Mouse (Mus musculus): ENCODE results near the gene Eps8l3.
"Not testable (repeated sequence)": the region's sequence is repeated elsewhere in the genome, so short reads cannot be mapped to it uniquely, and the experiment has no call there.

The Eps8l3 gene

DNA sequence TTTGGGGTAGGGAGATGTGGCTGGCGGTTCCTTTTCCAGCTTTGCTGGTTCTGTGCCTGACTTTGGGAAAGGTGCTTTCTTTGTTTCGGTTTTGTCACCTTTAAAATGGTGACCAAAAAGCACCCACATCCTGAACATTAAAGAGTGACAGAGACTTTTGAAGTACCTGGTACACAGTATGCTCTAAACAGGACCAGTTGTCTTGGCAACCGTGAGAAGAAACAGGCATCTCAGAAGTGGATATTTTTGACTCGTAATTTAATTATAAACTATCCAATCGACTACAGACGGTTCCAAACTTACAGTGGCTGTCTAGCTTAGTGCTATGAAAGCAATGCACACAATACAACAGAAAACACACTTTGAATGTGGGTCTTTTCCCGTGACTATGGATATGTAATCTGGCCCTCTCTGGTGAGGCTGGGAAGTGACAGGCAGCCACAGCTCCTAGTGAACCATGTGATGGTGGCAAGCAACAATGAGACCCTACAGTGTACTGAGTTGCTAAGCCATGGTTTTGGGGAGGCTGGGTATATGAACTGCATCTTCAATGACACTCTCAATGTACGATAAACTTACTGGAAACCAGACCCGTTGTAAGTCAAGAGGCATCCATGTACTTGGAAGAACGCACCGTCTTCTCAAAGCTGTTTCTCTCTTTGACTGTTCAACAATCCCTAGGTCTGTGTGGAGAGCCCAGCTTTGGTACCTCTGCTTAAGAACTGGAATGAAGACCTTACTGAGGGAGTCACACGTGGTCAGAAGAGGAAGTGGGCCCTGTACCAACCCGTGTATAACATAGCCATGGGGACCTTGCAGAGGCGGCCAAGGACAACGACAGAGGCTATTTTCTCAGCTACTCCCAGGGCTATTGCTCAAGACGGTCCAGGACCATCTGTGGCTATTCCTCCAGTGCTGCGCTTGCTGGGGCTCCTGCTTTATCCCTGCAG is 23.5 kb upstream of the Eps8l3 start:
- DNase-seq, result no peak

DNA sequence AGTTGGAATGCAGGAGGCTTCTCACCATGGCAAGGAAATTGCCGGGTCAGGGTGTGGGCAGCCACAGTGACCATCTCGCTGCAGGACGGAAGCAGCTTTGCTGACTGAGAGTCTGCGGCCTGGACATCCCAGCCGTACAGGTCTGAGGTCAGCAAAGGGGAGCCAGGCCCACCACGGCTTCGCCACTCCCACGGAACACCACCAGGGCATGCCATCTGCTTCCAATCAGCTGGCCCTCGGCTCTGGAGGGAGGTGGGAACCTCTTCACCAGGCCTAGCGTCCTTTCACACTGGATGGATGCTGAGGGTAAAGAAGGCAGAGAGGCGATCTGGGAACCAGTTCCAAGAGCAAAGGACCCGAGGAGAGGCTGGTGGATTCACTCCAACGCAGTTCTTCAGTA is 21.7 kb upstream of the Eps8l3 start:
- no peak for DNase-seq

- no peak for DNase-seq
Measured at GRCm38 (mm10) chr3:107857646-107858045, 19.4 kb upstream of the Eps8l3 start.

GRCm38 (mm10) chr3:107861483-107861882 is 15.5 kb upstream of the Eps8l3 start:
- not testable (repeated sequence) for DNase-seq

GRCm38 (mm10) chr3:107862471-107862870 is 14.6 kb upstream of the Eps8l3 start:
- no peak for DNase-seq

GRCm38 (mm10) chr3:107863471-107863870 is 13.6 kb upstream of the Eps8l3 start:
- DNase-seq, result no peak

DNA sequence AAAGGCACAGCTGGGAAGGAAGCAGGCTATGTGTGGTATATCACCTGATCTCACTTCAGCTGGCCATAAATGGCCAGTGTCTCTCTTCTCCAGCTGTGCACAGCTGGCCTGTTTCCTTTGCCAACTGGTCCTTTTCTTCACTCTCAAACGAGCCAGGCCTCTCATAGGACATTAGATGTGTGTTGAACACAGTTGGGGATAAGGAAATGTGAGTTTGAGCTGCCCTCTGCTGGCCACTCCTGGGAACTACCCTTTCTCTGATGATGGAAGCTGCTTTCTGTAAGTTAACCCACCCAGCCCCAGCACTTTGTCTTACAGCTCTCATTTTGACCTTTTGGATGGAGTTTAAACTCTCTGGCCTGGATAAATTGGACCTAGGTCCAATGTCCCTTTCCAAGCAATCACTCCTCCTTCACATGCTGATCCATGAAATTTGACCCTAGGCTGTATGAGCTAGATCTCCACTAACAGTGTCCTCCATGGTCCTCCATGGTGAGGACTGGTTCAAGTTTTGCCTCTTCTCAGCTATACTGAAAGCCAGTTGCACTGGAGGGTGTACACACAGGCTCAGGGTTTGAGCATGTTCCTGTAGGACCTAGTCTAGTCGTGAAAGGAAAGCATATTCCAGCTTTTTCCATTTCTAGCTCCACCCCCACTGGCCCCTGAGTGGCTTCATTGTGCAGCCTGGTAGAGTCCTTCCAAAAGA is 13.0 kb upstream of the Eps8l3 start:
- DNase-seq, result peak; percentile 93

GRCm38 (mm10) chr3:107865364-107866091 is 11.5 kb upstream of the Eps8l3 start:
- peak; percentile 42 for DNase-seq

DNA sequence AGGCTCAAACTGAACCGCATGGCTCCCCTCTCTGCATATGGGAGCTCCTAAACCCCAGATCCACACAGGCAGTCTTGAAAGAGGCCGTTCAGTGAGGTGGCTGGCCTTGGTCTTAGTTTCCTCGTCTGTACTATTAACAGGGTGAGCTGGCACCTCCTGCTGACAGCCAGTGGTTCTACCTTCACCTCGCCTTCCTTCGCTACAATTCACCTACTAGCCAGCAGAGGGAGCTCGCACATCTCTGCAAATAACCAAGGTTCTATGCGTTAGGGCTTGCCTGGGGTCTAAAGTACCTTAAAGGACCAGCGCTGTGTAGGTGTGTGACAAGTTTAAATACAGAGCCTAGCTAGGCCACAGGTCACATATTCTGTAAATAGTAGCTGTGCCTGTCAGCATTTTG is 9.9 kb upstream of the Eps8l3 start:
- DNase-seq, result peak; percentile 92

DNA sequence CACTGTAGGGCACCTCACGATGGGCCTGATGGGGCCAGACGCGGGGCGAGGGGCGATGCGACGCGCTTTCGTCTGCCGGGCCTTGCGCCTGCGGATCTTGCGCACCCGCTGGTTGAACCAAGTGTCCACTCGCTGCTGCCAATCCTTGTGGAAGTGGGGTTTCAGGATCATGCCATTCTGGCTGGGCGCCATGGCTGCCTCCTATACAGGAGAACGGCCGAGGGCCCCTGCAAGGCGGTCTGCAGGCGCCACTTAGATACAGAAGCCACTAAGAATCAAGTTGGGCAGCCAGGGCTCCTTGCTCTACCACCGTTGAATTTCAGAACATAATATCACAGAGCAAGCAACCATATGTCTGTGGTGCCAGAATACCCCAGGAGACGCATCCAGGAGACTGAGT is 8.6 kb upstream of the Eps8l3 start:
- no peak for DNase-seq

DNA sequence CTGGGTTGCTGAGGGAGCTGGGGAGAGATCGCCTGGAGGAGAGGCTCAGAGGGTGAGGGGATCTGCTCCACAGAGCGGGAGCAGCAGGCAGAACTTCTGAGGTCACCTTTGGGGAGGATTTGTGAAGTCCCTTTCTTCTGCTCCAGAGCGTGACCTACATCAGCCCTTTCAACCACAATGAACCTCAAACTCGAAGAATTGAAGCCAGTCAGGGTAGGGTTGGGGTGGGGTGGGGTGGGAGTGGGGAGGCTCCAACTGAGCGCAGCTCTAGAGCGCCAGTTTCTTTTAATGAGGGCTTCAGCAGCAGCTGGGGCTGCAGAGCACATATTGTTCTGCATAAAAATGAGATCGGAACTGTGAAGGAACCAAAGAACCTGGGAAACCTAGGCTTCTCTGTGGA is 7.9 kb upstream of the Eps8l3 start:
- DNase-seq, result no peak

- DNase-seq, result no peak
Measured at GRCm38 (mm10) chr3:107869925-107870324, 7.1 kb upstream of the Eps8l3 start.

DNA sequence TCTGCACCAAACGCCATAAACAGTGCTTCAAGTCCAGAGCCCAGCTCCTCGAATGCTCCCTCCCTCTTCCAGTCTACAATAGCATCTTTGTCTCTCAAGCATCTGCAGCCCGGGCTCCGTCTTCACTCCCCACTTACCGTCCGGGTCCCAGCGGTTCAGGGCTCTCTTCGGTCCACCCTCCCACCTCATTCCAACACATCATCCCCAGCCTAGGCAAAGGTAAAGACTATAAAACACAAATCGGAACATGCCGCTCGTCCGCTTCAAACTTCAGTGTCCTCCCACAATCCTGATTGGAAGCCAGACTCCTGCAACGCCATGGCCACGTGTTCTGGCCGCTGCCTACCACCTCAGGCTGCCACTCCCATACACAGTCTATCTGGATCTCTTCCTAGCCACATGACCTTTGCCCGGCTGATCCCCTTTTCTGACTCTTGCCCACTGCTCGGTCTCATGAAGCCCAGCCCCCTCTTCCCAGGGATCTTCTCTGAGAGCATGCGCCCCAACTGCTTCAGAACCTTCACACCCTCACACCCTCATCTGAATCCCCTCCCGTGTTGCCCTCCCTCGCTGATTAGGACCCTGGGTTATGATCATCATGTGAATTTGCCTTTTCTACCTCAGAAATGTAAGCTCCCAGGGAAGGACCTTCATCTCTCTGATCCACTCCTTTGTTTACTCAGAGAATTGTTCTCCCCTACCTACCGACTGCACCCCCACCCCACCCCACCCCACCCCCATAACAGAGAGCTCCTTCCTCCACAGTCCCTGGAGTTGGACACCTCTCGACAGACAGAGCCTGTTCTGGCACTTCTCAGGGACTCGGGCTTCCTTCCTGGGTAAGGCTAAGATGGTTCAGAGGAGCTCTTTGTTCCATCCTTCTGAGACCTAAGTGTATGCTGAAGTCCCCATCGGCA is 3.4 kb upstream of the Eps8l3 start:
- peak; percentile 38 for DNase-seq

DNA sequence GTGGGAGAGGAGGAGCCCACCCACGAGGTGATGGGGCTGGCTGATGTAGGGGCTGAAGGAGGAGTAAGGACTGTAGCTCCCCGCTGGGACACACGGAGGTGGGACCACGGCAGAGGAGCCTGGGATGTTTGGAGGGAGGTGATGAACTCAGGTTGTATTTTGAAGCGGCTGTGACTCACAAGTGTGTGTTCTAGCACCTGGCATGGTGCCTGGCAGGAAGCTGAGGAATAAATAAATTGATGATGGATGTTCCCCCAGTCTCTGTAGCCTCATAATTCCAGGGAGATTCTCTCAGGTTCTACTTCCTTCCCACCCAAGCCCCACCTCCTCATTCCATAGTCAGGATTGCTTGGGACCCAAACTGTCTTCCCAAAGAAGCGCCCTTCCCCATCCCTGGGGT is 1.8 kb upstream of the Eps8l3 start:
- no peak for DNase-seq

DNA sequence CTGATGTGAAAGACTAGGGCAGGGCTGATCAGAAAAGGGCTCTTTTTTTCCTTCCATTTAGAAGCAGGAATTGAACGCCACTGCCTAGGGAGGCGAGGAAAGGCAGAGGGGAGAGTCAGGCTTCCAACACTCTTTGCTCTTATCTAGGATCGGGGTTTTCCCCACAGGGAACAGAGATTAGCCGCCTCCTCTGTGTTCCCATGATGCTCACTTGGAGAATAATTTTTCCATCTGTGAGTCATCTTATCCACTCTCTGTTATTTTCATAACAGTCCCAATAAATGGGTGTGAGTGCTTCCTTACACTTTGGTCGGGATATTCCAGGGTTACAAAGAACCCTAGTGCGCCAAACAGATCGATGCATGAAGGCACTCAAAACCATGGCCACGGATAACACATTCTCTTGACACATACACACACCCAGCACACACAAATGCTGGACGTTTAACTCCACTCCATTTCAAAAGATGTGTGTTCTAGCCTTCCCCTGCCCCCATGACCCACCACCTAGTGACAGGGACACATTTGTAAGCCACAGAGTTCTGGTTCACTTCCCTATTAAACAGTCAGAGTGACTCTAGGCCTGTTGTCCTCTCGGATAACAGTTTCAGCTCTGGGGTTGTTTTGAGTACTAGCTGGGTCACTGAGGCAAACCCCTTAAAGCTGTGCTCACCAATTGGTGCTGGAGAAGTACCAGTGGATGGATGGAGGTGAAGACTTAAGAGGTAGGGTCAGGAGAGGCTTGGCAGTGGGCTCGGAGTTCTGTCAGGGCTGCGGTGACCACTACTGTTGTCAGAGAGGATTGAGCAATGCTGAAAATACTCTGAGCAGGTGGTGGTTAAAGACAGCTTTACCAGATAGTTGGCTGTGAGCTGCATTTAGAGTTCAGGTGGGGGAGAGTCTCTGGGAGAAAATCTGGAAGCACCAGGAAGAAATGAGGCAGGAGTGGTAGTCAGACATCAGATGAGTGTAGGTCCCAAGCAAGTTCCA is 1.0 kb downstream of the Eps8l3 start:
- no peak for DNase-seq

GRCm38 (mm10) chr3:107887674-107888495 is 10.9 kb downstream of the Eps8l3 start:
- no peak for DNase-seq

- DNase-seq, result not testable (repeated sequence)
Measured at GRCm38 (mm10) chr3:107889236-107889635, 12.2 kb downstream of the Eps8l3 start.

GRCm38 (mm10) chr3:107895194-107895719 is 18.2 kb downstream of the Eps8l3 start:
- no peak for DNase-seq

GRCm38 (mm10) chr3:107895720-107896569 is 18.9 kb downstream of the Eps8l3 start, which contains the start of gene Gstm5:
Gene Gstm5, plus strand, starts transcription at chr3:107895821.
- peak; percentile 91 for DNase-seq

Data from kidney, postnatal 10 days (tissue).